Mouse (Mus musculus) adrenal gland, adult (tissue): ENCODE data around the gene Trank1.

ENCODE experiments used
- DNase-seq, 2 experiments: peaks; one replicate each; pipeline ENCODE4 v3.0.0; 2022 to 2023; ENCODE audit warnings: low spot score in 1 of 2; ENCODE audit not compliant: inconsistent age in 2 of 2

Trank1 gene

DNA sequence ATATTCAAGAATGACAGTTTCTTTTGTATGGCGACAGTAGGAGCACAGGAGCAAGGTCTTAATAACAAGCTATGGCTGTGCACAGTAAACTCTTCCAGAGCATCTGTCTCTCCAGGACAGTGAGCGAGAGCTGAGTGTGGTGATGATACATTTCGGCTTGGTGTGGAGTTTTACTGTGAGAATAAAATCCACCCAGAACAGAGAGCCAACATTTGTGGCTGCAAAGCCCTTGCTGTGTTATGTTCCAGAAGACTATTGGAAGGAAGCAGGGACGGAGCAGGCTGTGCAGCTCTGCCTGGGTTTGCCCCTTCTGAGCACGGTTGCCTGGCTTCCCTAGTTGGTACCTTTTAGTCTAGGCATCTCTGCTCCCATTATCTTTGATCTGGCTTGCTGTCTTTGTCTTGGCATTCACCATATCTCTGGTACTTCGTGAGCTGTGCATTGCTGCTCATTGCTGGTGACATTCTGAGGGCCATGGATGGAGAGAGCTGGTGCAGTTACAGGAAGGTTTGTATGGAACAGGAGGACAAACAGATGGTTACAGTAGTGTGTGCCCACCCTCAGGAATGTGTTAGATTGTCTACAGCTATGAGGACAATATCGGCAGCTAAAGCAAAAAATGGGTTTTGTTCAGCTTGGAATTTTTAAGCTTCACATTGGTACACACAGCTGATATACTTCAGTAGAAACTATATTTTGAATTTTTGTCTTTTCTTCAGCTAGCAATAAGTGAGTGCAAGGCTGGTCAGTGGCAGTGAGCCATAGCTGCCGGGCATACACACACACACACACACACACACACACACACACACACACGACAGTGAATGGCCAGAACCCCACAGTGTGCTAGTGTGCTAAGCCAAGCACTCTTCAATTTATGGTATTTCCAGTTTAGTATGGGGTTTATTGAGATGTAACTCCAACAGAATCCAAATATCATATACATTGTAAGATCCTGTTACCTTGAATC, 69.8 kb downstream of the Trank1 start:
- peak in 1 of 2 experiments; percentile 3 for DNase-seq

DNA sequence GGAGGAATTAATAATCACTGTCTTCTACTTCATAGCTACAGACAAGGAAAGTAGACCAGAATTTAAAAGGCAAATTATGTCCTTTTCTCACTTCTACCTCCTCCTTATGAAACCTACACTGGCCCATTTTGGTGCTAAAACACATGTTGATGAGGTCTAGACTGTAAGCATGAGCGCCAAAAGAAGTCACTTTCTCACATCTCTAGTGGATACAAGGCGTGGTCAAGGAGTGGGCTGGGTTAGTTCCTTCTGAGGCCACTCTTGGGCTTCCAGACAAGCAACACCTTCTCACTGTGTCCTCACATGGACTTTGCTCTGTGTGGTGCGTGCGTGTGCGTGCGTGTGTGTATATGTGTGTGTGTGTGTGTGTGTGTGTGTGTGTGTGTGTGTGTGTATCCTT, 70.9 kb downstream of the Trank1 start:
- no peak for DNase-seq

DNA sequence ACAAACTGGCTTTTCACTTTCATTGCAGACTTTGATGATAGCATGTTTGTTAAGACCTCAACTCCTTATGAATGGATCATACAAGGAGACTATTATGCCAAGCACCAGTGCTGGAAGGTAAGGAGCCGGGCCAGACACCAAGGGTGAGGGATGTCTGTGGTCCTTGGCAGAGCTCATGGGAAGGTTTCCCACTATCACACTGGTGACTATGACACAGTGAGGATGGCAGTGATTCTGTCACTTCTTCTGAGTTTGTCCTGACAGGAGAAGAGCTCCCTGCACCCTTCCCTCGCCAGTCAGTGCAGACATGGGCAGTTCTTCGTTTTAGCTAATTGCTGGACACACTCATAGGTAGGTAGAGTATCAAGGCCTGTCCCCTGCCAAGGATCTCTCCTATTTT, 71.5 kb downstream of the Trank1 start:
- DNase-seq = no peak

DNA sequence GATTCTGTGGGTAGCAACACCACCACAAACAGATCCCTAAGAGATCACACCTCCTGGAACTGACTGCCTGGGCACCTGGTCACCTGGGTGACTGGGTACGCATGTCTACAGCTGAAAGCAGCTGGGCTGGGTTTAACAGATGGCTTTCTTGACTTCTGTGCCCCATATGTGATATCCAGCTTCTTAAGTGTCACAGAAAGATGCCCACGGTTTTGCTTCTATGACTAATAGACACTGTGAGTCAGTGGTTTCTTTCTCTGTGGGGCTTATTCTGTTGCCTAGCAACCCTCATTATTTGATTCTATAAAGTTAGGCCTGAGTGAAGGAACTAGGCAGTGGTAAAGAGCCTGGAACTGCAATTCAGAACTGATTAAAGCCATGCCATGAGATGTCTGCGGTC, 72.2 kb downstream of the Trank1 start:
- no peak for DNase-seq

DNA sequence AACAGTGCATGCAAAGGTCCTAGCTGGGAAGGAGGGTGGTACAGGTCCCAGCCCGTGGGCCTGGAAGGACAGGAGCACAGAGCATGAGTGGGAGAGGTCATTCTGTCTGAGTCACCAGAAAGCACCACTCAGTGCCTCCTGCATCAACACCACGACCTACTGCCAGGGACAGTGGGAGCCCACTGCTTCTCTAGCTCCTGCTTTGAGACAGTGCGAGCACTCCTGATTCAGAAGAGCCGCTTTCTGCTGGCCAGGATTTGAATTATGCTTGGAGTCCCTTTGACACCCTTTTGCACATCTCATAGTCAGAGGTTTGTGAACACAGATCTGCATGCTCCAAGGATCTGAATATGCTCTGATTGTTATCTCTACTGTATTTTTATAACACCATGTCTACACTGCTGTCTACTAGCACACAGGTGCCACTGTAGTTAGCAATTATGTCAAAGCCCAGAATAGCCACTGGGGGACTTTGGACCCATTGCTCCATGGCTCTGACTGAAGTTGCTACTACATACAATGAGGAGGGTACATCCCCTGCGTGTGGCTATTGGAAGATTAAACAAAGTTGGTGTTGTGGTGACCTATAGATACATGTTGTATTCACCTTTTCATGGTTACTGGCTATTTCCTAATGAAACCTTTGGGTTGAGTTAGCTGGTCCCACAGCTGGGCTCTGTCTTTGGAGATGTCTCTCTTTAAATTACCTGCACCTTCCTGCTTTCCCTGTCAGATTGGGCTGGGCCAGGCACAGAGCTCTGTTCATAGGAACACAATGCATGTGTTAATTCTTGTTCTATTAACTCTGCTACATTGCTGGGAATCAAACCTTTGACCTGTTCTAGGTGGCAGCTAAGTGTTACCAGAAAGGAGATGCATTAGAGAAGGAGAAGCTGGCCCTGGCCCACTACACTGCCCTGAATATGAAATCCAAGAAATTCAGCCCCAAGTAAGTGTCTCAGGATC, 74.3 kb downstream of the Trank1 start:
- DNase-seq = peak in 1 of 2 experiments; percentile 36

DNA sequence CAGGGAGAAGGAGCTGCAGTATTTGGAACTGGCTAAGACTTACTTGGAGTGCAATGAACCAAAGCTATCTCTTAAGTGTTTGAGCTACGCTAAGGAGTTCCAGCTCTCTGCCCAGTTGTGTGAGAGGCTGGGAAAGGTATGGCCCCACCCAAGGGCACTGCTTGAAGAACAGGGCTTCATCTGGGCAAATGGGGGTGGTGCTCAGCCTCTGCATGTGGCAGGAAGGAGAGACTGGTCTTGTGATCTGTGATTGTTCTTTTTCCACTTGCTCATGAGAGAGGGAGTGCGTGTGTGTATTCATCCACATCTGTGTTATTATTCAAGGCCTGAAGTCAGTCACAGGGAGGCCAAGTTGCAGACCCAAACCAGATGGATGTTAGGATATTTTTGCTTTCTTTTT, 75.0 kb downstream of the Trank1 start:
- peak in 1 of 2 experiments; percentile 4 for DNase-seq

DNA sequence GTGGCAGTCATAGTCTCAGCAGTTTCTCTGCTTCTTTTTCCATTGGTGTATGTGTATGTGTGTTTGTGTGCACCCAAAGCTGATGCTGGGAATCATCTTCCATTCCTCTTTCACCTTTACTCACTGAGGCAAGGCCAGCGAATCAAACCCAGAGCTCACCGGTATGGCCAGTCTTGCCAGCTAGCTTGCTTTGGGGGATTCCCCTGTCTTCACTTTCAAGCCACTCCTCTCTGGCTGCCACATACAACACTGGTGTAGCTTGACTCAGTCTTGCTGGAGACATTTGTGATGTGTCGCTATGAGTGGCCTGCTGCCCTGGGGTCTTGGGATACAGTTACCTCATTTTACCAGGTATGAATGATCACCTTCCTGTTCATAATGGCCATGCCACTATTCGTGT, 76.0 kb downstream of the Trank1 start:
- DNase-seq = no peak

DNA sequence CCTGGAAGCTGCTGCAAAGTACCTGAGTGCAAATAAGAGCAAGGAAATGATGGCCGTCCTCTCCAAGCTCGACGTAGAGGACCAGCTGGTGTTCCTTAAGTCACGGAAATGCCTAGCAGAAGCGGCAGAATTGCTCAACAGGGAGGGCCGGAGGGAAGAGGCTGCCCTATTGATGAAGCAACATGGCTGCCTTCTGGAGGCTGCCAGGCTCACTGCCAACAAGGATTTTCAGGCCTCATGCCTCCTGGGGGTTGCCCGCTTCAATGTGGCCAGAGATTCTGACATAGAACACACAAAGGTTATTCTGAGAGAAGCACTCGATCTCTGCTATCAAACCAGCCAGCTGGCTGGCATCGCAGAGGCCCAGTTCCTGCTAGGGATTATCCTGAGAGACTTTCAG, 78.5 kb downstream of the Trank1 start:
- peak; percentile 14 to 55 for DNase-seq

DNA sequence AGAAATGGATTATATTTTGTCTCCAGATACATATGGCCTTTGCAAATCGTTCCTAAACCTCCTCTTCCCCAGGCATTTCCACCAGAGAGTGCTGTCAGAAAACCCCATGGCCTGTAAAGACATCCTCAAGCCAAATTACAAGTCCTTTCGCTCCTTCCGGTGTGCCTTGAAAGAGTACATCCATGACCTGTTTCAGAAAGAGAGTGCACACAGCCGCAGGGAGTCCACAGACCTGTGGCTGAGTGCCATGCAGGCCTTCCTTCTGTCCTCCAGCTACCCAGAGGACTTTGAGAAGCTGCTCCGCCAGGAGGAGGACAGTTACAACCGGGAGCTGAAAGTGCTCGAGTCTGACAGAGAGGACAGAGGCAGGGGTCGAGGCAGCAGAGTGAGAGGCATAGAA, 79.5 kb downstream of the Trank1 start:
- DNase-seq = no peak

DNA sequence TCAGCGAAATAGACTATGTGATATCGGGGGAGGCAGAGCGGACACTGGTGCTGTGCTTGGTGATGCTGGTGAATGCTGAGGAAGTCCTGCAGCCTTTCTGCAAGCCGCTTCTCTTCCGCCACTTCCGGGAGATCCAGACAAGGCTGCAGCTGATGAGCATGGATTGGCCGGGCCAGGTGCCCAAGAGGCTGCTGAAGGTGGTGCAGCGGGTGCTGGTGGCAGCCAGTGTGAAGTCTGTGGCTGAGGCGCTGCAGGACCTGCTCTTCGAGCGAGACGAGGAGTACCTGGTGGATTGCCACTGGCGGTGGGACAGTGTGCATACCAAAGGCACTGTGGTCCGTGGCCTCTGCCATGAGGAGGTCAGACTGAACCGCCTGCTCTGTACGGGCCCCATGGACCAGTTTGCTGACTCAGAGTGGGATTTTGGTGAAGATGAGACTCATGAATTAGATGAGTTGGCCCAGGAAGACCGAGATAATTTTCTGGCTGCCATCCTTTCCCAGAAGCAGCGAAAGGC, 80.4 kb downstream of the Trank1 start:
- peak in 1 of 2 experiments; percentile 9 for DNase-seq

DNA sequence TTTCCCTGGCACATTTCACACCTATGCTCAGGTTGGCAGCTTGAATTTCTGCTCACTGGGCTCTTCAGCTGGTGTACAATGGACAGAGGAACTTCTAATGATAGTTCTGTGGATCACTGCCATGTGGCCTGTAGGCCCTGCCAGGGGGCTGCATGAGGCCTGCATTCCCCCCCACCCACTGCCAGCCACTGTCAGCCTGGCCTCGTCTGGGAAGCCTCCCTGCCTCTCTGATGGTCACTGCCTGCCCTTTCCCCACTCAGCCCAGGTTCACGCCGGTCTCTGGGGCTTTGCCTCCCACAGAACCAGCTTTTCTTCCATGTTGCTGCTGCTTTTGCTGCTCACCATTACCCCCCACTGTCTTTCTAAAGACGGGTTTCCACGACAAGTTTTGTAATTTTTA, 83.7 kb downstream of the Trank1 start:
- DNase-seq = no peak

DNA sequence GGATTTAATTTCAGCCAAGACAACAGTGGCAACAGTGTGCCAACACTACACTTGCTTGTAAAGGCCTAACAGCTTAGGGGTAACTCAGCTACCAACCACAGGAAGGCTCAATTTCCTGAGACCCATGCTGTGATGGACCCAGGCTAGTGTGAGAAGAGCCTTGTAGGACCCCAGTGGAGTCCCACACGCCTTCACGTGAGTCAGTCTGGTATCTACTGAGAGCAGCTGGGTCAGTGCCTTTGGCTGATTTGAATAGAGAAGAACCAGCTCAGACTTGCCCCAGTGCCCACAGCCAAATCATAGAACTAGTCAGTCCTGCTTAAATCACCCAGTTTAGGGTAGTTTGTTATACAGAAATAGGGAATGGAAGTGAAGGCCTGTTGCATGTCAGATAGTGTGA, 86.5 kb downstream of the Trank1 start:
- no peak for DNase-seq

DNA sequence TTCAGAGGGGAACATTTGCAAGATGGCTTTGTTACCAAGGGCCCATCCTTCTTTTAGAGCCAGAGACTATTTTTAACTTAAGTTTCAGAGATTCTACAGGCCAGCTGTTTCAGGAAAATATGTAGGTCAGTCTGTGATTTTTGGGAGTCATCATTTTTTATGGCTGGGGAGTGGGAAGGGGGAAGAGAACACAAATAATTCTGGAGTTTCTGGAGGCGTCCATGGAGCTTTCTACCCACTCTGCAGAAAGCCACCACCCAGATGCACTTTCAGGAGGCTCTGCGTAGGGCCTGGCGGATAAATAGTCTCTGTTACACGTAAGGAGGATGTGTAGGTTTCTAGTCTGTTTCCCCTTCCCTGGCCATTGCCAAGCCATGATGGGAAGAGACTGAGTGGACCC, 88.5 kb downstream of the Trank1 start:
- DNase-seq = no peak

DNA sequence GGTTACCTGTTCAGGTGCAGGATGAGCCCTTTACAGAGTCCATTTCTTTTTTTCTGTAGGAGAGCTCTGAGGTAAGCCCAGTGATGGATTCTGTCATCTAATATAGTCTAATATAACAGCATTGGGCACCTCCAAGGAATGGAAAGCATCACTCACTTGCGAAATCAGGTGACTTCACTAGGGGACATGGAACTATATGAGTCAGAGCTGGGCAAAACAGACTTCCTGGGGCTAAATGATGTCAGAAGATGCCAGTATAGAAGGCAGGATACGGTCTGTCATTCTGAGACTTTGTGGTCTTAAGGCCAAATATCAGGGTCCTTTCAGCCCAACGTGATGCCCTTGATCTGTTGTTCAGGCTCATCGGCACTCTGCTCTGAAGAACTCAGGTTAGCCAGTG, 91.6 kb downstream of the Trank1 start:
- no peak for DNase-seq

DNA sequence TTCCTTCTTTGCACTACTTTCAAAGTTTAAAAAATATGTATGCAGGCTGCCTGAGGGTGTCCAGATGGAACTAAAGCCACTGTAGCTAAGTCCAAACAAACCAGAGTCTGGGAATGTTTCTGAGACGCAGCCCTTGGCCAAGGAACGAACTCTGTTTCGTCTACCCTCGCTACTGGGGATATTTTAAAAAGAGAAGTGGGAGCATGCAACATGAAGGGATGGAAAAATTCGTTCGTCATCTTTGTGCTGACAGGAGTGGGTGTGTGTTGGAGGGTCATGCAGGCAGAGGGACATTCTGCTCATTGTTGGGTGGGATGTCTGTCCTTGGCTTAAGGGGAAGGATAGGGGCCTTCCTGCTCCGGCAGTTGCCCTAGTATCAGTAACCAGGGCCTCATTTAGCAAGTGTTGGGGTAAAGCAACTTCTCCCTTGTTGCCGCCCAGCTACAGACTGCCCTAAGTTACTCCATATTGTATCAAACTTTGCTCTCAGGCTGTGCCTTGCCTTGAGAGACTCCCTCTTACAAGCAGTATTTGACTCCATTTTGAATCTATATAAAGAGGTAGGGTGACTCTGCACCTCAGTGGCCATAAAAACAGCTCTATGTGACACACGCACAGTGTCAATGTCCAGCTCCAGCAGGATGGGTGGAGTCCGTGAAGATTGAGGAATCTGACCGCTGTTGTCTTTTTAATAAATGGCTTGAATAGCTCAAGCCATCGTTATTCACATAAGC, 93.0 kb downstream of the Trank1 start:
- DNase-seq = no peak

DNA sequence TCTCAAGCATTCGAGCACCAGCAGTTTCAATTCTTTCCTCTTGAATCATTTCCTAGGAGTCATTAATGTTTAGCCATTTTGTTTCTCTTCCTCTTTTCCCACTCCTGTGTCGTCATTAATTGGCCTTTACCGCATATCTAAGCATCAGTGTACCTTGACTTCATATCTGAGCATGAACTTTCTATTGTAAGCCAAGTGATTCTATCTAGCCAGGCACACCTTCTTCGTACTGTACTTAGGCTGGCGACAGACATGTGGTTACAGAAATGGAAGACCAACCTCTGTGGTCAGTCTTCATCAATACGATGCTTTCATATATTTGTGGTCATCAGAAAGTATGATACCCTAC, 93.5 kb downstream of the Trank1 start:
- no peak for DNase-seq

DNA sequence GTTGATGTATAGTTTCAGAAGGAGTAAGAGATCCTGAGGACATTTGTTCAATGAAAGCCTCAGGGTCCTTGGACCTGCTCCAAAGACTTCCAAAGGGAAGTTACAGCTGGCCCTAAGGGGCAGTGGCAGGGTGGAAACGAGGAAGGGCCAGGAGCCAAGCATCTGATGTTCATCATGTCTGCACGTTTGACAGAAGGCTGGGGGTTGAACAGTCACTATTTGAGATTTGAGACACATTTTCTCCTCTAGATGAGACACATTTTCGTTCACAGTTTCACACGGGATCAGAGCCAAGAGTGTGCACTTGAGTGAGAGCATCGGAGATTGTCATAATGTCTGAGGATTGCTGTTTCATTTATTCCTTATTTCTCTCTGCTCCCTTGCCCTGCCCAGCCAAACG, 96.5 kb downstream of the Trank1 start:
- no peak for DNase-seq

DNA sequence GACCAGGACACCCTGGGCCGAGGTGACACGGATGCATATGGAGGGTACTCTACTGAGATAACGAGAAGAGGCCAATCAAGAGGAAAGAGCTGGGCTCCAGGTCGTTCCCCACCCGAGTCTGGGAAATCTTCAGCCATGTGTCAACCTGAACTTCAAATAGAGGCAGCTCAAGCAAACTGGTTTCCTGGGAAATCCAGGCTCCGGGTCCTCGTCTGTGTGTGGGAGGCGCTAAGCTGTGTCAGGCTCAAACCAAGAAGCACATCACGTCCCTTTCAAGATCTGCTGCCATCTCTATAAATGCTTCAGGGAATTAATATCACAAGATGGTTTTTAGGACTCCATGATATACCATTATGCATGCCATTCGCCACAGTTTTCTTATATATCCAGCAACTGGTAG, 96.9 kb downstream of the Trank1 start:
- DNase-seq = no peak

DNA sequence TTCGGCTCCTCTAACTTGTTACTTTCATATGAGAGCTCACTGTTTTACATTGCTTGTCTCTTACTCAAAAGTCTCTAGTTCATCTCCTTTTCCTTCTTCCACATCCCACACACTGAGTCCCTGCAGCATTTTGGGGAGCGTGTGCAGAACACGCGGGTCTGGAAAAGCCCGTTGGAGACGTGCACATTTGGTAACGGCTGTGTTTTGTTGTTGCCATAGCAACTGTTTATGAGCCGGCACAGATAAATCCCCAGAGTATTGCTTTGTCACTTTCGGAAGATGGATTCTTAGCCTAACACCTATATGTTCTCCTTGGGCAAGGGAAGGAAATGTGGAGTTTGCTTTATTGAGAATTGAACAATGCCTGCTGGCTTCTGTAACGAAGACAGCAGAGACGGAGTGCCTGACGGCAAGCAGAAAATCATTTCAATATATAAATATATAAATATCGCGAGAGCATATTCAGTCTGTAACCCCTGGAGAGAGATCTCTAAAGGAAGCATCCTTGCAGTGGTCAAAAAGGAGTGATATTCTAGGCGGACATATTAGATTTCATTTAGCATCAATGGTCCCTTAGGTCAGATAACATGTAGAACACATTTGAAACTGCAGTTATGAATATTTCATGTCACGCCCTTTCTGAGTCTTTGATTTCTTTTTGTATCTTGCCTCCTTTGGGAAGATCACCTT, 101.1 kb downstream of the Trank1 start:
- DNase-seq = no peak

DNA sequence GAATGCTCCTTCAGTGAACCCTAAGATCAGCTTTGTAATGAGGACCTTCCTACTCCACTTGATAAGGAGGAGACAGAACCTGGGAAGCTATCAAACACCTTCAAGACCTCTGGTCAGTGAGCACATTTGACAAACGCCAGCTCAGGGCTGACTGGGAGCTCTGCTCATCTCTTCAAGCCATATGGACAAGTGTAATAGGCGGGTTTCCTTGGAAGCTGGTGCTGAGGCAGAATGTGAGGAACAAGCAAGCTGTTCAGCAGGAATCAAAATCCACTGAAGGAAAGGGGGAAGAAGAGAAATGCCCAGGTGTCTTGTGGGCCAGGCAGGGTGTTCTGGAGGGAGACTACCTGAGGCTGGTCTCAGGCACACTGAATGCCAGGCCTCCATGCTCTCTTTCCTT, 110.3 kb downstream of the Trank1 start:
- no peak for DNase-seq
